Mouse (Mus musculus) T-helper 17 cell (primary cell): ENCODE results near the gene Stpg3.

Experiments
- in situ Hi-C, 2 experiments: fragments of 300-600 bp; cut with MboI, MseI; formaldehyde crosslinking; loops; 1 replicate in 1 of 2; 2 replicates in 1 of 2; pipeline ENCODE4 v1.15.1; 2025; ENCODE audit warnings: high pct_unique_total_duplicates in 2 of 2

Gene Stpg3

DNA sequence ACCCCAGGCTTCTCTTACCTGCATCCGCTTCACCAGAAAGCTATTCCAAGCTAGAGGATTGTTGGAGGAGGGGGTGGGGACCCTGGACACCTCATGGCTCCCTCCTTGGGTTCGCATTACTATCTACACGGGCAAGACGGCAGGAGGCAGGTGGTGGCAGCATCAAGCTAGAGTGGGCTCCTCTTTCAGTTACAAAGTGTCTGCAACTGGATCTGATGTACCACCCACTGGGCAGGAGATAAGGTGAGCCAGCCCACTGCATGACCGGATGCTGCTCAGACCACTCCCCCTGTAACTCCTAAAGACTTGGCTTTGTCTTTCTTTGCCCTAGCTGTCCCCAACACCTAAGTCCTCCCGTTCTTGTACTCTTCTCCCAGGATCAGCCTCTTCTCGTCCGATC, 22.2 kb upstream of the Stpg3 start, which contains the start of gene Rnf224:
TSS of gene Rnf224 (minus strand) at position 174 of the 400 bp plus-strand sequence.
- in situ Hi-C loops, result no loop called here

DNA sequence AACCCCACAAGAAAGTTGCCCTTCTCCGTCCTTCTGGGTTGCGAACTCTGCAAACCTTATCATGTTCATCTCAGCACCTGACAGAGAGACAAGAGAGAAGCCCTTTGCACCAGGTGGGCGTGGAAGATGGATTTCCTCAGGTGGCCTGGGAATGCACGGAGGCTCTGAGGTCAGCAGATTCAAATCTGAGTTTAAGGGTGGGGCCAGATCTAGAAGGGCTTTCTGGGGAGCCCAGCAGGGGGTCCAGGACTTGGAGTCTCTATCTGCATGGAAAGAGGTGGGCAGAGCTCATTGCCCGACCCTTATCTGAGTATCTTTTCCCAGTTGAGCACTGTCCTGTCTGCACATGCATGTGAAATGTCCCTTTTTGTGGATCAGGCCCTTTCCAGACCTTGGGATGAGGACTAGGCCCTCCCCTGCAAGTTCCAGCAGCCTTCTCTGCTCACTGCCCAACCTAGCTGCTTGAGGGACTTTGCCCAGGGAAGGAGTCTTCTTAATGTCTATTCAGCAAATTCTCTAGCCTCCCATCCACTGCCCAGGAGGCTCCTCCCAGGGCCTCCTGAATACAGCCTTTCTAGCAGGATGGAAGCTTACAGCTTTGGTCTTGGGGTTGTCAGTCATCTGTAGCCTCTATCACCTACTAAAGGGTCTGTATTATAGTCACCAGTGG, 20.2 kb upstream of the Stpg3 start:
- in situ Hi-C loops, result no loop called here

DNA sequence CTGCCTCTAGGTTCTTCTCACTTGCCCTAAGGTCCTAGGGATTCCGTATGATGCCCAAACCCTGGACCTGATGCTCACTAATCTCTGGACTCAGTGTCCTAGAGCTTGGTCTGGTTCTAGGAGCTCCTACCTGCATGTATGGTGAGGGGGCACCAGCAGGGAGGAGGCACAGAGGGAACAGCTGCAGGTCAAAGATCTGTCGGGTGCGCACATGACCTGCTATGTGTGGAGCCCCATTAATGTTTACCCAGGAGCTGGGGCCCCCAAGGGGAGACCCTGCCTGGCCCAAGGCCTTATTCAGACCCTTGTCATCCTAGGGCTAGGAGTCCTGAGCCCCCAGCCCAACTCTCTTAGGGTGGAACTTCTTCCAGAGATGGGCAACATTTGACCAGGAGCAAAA, 19.6 kb upstream of the Stpg3 start, which contains the start of gene Slc34a3:
TSS of gene Slc34a3 (minus strand) at position 315 of the 400 bp plus-strand sequence.
- in situ Hi-C loops, result no loop called here

DNA sequence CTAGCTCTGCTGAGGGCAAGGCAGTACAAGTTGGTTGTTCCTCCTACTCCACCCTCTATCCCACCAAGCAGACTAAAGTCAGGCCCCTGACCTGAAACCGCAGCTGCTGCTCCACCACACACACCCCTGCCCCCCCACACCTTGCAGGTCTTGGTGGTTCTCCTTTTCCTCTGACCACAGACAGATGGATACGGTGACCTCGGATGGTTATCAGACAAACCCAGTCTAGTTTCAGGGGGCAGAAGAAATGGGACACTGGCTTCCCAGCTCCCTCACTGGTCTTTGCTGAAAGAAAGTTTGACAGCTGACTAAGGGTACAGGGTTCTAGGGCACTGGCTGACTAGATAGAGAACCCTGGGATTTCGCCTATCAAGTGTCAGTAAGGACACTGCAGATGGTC, 19.0 kb upstream of the Stpg3 start:
- in situ Hi-C loops, result no loop called here

DNA sequence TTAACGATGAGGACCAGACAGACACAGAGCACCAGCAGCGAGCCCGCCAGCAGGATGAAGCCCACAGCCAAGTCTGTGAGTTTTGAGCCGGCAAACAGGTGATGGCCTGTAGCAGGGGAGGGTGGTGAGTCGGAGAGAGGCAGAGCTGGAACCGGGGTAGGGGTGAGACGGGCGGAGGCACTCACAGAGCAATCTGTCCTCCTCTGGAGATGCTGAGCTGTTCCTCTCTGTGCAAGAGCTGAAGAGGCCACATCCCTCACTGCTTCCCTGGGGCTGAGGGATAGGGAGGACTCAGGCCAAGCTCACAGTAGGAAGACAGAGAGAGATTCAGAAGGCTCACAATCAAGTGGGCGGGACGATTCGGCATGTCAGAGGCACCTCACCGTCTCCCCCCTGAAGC, 16.6 kb upstream of the Stpg3 start:
- in situ Hi-C loops, result no loop called here

DNA sequence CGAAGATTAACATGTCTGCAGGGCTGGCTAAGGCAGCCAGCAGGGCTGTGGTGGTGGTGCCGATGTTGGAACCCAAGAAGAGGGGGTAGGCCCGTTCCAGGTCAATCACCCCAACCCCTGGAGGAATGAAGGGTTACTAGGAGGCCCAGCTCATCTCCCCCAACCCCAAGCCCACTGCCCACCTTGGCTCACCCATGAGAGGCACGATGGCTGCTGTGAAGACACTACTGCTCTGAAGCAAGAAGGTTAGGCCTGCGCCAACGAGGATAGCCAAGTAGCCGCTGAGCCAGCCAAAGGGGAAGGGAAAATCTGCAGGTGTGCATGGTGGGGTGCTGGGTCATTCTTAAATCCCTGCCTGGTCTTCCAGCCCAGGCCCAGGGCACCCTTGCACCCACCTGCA, 16.1 kb upstream of the Stpg3 start:
- in situ Hi-C loops, result no loop called here

DNA sequence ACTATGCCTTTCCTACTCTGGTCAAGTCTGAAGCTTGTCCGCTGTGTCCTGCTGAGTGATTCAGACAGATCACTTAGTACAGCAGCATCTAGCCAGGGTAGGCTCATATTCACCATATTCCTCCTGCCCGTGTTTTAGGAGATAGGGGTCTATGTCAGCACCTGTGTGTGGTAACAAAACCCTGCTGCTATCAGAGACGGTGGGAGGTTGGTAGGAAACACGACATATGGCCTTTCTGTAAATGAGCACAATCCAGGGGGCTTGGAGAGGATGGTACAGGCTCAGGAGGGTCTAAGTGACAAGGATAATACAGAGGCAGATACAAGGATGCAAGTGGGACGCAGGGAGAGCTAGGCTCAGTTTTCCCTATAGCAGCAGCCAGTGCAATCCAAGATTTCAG, 15.1 kb upstream of the Stpg3 start:
- in situ Hi-C loops, result no loop called here

DNA sequence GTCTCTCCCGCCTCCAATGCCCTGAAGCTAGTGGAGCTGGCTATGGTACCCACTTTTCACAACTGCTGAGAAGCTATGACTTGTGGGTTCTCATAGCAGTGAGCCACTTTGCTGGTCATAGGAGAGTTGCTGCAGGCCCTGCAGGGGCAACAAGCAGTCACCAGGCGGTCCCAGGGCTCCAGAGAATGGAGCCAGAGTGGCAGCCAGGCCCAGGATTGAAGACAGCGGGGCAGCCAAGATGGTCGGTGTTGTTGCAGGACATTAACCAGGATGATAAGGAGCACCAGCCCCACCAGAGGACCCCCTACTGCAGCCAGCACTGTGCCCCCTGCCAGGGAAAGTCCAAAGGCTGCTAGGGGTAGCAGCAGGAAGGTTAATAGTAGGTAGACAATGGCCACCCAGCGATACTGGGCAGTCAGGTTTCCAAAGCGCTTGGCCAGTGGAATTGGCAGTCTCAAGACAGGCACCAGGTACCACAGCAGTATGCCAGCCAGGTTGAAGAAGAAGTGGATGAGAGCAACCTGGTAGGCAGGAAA, 14.6 kb upstream of the Stpg3 start:
- in situ Hi-C loops, result no loop called here

DNA sequence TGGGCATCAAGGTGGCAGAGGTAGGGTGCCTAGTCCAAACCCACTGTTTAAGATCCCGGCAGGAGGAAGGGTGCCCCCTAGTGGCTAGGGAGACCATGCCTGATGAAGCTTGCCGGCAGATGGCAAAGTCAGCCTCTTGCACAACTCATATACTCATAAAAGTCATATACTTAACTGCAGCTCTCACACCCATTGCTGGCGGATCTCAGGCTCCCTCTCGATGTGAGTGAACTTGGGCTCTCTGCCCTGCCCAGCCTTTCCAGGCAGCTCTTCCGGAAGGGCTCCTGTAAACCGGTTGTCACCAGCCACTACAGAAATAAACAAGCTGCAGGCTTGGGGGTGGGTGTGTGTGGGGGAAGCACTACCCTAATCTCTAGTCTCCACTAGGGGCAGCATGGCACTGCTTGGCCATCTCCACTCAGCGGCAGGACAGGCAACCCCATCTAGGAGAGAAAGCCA, 14.0 kb upstream of the Stpg3 start:
- in situ Hi-C loops, result no loop called here

DNA sequence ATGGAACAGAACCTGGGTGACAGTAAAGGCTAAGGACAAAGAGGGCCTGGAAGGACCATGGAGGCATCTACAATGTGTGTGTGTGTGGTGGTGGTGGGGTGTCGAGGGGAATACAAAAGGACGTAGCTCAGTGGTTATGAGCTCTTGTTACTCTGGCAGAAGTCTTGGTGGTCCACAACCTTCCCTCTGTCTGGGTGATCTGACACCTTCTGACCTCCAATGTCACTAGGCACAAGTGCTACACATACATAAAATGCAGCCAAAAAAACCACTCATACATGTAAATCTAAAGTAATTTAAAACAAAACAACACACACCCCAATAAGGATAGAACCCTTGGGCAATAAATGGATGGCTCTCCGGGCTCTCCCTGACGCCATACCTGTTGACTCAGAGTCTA, 13.0 kb upstream of the Stpg3 start:
- in situ Hi-C loops, result no loop called here

DNA sequence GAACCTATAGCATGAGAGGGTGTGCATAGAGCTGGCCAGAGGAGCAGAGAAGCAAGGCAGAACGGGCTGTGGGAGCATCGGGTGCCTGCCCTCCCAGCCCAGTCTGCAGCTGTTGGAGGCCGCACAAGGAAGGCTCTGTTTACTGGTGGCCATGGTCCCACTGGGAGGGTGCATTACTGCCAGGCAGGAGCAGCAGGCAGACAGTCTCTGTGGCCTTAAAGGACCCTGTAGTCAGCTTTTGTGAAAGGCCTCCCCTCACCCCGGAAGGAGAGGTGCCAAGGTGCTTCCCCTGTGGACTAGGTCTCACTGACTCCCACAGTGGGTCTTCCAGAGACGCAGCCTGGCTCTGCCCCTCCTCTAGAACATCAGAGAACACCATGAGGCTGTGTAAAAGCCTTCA, 12.4 kb upstream of the Stpg3 start:
- in situ Hi-C loops, result no loop called here

DNA sequence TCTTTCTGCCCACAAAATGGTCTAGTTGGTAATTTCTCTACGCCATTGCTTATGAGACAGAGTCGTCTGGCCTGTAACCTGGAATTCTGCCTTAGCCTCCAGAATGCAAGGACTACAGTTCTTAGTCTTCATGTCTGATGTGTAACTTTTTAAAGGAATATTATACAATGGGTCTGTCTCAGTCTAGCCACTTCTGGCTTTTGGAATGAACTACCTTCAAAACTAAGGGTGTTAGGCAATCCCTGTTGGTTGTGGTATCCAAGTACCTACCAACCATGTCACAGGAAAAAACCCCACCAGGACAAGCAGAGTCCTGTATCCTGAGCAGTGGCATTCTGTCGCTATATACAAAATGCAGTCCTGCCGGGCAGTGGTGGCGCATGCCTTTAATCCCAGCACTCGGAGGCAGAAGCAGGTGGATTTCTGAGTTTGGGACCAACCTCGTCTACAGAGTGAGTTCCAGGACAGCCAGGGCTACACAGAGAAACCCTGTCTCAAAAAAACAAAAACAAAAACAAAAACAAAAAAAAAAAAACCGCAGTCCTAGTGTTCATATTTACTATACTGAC, 11.5 kb upstream of the Stpg3 start:
- in situ Hi-C loops, result no loop called here

DNA sequence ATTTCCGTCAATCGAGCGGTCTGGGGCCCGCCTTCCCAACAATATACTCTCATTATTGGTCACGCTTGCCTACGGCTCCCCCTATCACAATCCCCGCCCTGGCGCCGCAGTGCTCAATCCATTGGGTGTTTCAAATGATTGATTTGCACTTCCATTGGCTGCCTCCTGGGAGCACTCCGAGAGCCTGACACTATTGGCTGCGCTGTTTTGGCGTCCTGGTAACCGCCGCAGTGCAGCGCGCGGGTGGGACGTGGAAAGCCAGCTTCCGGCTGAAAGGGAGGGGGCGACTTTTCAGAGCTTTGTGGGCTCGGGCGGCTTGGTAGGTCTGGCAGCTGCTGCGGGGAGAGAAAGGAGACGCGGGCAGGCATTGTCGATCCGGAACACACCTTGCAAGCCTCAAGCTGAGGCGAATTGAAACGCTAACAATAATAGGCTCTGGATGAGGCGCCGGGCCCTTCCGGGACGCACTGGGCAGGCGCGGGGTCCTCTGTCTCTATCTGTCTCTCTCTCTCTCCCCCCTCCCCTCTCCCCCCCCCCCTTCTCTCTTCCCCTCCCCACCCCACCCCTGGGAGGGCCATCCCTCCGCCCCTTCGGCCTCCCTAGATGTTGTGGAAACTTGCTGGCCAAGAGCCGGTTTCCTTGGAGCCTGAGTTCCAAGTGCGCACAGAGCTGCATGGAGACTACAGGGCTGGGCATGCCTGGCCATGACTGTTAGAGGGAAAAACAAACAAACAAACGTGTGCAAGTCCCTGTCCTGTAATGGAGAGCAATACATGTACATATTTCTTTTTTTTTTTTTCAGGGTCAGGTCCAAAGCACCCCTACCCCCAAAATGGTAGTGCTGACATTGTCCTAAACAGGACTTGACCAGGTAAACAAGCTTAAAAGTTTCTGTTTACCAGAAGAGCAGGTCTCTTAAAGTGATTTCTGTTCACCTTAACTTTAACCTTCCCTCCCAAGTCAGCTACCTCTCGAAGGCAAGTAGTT, 10.6 kb upstream of the Stpg3 start:
- in situ Hi-C loops, result loop anchor here in 1 of 2 experiments (5.0 to 25.0 kb wide), 2 partner anchors 32 to 1687 kb away; partner anchors contain the start of genes Med22, Rpl7a, Surf1 and Surf2

DNA sequence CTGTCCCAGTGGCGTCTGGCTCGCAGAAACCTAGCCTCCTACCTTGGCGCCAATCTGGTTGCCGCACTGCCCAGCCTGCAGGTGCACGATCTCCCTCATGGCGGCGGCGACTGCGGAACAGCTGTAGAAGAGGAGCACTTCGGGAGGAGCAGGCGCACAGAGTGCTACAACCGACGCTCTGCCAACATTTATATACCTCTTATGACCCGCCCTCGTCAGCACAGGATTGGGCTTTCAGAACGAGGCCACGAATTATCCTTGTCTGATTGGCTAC, 10.0 kb upstream of the Stpg3 start, which contains the start of gene Tubb4b:
TSS of gene Tubb4b (minus strand) at position 211 of the 274 bp plus-strand sequence.
- in situ Hi-C loops, result loop anchor here in 1 of 2 experiments (5.0 to 25.0 kb wide), 2 partner anchors 33 to 1688 kb away; partner anchors contain the start of genes Med22, Rpl7a, Surf1 and Surf2

DNA sequence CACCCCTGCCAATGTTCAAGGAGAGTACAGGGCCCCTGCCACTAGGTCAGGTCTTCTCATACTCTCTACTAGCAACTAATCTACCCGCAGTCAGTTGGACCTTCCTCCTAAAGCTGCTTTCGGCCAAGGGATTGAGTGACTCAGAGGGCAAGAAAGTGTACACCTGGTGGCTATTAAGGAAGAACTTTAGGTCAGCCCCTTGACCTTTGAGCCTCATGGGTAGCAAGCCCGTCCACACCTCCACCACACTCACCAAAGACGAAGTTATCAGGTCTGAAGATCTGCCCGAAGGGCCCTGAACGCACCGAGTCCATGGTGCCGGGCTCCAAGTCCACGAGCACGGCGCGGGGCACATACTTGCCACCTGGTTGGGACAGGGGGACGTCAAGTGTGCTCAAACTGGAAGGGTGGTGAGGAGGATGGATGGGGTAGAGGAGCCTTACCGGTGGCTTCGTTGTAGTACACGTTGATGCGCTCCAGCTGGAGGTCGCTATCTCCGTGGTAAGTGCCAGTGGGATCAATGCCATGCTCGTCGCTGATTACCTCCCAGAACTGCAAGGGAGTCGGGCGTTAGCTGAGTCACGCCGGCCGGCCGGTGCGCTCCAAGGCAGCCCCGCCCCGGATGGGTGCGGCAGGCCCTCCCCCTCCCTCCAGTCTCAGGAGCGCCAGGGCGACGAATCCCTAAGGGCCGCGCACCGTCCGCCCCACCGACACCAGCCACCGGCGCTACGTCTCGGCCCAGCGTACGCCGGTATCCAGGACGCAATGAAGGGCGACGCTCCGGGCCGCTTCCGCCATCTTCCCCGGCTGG, 9.4 kb upstream of the Stpg3 start:
- in situ Hi-C loops, result loop anchor here in 1 of 2 experiments (5.0 to 25.0 kb wide), 2 partner anchors 33 to 1688 kb away; partner anchors contain the start of genes Med22, Rpl7a, Surf1 and Surf2

DNA sequence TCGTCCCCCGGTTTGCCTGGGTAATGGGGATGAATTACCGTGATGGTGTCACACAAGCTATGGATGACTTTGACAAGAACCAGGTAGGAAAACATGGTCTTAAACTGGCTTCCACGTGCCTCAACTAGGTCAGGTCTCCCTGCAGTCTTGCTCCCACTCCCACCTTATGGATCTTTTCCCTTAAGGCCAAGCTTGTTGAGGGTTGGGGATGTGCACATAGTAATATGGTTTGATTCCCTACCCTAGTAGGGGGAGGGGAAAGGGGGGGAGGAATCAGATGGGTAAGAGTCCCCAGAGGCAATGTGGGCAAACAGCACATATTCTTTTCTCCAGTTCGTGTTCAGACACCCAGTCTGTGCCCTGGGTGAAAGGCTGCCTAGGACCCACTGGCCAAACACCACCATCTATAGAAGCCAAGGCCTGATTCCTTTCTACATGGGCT, 6.9 kb upstream of the Stpg3 start:
- in situ Hi-C loops, result loop anchor here in 1 of 2 experiments (5.0 to 25.0 kb wide), 2 partner anchors 36 to 1691 kb away; partner anchors contain the start of genes Med22, Rpl7a, Surf1 and Surf2

DNA sequence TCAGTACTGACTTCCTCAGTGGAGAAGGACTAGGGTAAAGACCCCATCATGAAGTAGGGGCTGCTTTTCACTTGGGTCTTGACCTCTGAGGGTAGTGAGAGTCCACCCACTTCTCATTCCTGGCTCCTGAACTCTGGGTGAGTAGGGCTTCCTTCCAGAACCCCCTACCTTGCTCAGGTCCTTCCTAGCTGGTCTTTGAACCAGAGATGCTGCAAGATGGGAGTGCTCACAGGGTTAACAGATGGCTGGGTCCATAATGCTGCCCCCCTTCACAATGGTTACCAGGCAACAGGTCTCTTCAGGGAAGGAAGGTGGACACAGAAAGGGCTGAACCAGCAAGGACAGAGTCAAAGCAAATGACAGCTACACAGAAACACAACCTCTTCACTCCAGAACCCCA, 4.0 kb upstream of the Stpg3 start, which contains the start of gene Fam166a:
TSS of gene Fam166a (plus strand) at position 301 of the 400 bp plus-strand sequence.
- in situ Hi-C loops, result loop anchor here in 1 of 2 experiments (25.0 kb wide), 1 partner anchor 1694 kb away; the partner anchor contains the start of genes Med22, Rpl7a, Surf1 and Surf2

DNA sequence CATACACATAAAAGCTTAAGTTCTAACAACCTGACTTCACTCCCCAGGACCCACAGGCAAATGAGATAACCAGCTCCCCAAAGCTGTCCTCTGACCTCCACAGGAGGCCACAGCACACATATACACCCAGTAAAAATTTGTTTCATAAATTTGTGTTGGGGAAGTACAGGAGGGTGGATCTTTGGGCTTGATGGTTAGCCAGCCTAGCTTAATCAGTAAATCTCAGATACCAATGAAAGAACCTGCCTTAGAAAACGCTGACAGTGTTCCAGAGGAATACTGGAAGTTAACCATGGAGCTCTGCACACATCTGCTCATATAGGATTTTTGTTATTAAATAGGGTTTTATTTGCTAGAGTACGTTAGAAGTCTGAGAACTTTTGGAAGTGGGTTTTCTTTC, 3.2 kb upstream of the Stpg3 start:
- in situ Hi-C loops, result loop anchor here in 1 of 2 experiments (25.0 kb wide), 1 partner anchor 1695 kb away; the partner anchor contains the start of genes Med22, Rpl7a, Surf1 and Surf2

DNA sequence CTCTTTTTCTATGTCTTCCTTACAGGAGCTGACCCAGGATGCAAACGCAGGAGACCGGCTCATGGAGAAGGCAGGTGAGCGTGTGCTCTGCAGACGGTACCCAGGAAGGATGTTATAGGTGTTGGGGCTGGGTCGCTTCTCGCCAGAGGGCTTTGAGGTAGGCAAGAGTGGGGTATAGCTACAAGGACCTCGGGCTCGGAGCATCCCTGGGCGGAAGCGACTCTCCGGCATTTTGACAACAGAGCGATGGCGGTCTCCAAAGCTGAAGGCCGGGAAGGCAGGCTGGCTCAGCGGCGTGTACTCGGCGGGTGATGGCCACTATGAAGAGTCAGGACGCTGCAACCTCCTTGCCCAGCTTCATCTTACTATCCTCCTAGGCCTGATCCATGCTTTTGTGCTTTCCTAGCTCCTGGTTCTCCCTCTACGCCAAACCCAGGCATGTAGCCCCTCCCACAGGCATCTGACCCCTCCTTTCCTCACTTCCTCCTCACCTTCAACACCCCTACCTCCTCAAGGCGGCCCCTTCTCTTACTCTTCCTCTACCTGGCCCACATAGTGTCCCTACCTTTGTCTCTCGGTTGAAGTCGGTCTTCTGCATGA, 1.1 kb downstream of the Stpg3 start:
- in situ Hi-C loops, result loop anchor here in 1 of 2 experiments (25.0 kb wide), 1 partner anchor 1699 kb away; the partner anchor contains the start of genes Med22, Rpl7a, Surf1 and Surf2
